Mouse (Mus musculus): ENCODE measurements around the gene Tmem72.

DNA sequence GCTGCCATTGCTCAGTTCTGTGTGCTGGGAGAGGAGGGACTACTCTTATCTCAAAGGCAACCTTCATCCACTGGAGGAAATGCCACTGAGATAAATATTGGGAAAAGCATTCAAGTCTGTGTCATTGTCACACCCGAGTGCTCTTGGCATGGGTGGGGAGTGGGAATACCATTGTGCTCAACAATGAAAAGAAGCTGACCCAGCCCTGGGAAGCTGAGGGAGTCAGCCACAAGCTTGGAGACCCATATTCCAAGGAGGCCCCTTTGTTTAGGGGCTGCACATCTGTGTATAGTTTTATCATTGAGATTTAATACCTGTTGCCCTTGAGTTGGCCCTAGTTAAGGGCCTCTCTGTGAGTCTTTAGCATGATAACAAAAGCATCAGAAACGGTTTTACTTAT lies 77.0 kb downstream of the Tmem72 start:
- no peak for TF ChIP-seq CTCF (IDR thresholded peaks at IDR 0.05; ENCODE audit: extremely low read depth, insufficient read length, insufficient replicate concordance, low read depth, low read length)
- TF ChIP-seq POLR2A (IDR thresholded peaks at IDR 0.05; ENCODE audit: low read depth, low read length) = no peak

Data from small intestine, adult 2 months (tissue).